Mouse (Mus musculus) thymus, postnatal 10 days (tissue): ENCODE measurements at regions not wholly inside any gene's neighbourhood (a gene's known extent, or its start where the extent isn't known, plus 50 kb on each side); places are given as distances from the start of the nearest gene placed in this dataset.

ENCODE experiments used
- DNase-seq, 2 experiments: peaks; one replicate each; pipeline ENCODE4 v3.0.0; 2021; ENCODE audit warnings: low spot score in 2 of 2

DNA sequence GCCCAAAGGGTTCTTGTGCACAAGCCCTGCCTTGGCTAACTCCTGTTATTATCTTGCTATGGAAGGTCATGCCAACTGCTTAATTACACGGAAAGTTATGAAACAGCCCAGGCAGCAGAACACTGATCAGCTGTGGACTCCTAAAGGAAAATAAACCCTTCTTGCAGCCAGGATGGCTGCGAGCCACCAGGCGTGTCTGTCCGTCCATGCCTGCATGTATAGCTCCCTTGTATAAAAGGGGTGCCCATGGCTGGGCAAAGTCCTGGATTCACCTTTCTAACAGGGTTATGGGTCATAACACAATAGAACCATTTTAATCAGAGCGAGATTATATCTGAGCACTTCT lies 169.9 kb upstream of the Map3k1 start:
- DNase-seq = no peak

DNA sequence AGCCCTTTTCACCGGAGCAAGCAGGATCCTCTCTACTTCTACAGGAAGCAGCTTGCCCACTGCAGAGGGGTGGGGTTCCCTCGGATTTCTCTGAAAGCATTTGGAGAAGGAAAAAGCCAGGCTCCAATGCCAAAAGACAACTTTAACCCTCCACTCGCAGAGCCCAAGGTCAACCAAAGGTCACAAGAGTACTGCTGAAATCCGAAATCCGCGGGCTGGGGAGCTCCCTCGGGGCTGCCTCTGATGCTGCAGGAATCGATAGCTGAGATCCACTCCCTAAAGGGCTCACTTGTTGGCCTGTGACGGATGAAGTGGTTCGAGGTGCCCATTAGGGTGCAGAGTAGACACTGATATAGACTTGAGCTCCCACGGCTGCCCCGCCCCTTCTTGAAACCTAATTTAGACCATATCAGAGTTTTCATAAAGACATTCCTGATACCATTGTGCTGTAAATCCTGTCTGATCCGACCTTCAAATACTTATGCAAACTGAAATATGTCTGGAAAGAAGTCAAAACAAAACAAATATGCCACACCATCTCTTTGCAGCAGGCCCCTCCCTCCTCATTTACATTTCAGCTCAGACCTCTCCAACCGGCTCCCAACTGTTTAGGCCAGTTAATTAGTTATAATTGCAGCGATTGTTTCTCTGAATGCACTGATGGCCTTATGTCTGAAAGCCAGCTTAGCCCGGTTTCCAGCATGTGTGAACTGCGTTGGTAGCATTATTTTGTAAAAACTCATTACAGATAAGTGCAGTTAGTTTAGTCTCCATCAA lies 170.8 kb upstream of the Map3k1 start:
- DNase-seq = no peak

DNA sequence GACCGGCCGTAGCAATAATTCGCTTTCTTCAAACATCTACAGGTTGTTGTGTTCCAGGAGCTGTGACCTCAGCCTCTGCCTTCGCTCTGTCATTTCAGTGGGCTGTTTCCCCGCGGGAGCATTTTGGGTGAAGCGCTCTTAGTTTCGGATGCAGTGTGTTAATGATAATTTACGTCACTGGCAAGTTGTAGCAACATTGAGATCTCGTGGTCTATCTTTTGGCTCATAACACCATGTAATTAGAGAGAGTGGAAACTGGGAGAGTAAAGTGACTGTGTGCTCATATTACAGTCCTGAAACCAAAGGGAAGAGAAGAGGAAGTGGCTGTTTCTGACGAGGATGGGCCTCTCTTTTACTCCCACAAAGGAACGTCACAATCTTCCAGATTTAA lies 171.4 kb upstream of the Map3k1 start:
- DNase-seq = no peak

DNA sequence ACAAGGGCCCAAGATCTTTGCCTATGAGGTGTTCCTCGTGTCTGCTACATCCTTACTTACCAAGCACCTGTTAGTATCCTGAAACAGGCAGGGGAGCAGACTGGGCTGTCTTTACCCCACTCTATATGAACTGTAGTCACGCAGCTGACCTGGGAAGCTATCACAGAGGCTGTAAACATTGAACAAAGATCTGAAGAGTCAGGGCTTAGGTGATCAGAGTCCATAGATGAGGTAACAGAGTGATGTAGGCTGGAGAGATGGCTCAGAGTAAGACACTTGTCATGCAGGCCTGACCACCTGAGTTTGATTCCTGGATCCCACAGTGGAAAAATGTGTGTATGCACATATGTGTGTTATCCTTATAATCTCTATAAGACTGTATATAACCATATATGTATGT lies 172.3 kb upstream of the Map3k1 start:
- no peak for DNase-seq

DNA sequence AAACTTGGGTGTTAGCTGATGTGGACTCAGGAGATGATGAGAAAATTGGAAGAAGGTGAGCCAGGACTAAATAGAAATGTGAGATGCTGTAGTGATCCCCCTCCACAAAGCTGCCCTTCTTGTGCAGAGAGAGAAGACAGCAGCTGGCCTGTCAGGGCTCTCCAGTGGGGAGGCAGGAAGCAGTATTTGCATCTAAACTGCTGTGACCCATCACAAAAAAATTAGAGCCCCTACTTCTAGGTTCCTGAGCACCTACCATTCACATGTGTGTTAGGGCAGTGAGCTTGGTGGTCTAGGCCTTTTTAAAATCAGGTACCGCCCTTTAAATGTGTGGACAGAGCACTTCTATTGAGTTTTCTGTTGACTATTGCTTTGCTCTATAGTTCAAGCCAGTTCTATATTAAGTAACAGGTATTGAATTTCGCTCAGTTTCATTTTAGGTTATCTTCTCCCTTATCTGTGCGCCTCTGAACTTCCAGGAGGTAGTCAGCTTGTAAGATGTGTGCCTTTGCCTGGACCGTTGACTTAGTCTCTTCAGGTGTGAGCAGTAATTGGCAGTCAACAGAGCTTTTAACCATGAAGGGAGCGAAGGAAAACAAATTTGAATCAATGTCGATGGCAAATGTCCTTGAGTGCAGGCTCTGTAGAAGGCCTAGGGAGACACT lies 174.1 kb upstream of the Map3k1 start:
- DNase-seq = no peak

DNA sequence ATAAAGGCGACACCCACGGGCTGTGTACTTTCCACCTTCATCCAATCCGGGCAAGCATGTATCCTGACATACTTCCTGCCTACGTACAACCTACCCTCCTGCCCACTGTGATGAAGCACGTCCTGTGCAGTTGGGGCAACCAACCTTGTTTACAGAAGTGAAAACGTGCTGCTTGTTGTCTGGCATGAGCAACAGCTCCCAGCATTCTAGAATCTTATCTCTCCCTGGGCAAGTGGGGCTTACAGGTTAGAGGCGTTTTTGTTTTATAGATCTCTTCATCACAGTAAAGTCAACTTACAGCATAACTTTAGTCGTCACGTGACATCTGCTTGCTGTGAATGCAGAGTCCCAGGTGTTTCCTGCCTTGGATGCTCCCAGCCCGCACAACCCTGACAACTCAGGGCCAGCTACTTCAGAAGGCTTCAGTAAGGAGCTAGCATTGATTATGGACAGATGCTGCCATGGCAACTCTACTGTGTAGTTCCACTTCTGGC lies 175.3 kb upstream of the Map3k1 start:
- DNase-seq = peak; percentile 58 to 69

DNA sequence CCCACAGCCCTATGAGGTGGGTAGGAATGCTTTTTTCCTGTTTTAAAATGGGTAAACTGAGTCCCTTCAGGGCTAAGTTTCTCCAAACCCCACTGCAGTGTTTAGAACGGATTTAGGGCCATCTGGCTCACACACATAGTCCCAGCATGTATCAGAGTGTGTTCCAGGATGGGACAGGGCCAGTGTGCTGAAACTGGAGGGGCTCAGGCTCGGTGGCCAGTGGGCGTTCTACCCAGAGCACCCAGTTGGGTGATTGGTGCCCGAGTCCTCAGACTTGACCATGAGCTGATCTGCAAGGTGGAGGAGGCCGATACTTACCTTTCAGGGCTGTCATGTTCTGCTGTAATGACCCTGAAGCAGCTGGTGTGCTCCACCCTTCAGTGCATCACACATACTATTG lies 176.6 kb upstream of the Map3k1 start:
- no peak for DNase-seq

DNA sequence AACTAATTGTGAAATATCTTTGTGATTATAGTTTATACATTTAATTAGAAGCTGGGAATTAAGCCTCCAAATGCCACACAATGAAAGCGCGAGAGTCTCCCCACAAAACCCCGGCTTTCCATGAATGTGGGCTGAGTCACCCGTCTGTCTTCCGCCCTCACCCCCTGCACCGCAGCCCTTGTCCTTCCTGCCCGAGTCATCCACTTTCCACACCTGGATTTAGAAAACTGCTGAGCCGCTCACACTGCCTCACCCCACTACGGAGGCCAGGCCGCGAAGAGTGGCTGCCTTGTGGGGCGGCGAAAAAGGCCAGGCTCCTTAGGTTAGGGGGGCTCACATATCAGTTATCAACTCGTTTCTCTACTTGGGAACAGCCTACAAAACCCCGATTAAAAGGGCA lies 177.9 kb upstream of the Map3k1 start:
- DNase-seq = peak in 1 of 2 experiments; percentile 49

DNA sequence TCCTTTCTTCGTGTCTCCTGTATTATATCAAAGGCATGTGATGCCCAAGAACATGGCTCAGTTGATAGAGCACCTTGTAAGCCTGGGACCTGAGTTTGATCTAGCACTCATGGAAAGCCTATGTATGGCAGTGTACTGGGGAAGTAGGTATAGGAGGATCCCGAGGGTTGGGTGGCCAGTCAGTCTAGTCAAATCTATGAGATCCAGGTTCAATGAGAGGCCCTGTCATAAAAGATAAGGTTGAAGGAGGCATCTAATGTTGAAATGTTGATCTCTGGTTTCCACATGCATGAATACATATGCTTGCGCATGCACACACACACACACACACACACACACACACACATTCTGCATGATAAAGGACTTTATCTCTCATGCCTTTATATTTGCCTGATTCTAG lies 178.6 kb upstream of the Map3k1 start:
- DNase-seq = no peak

DNA sequence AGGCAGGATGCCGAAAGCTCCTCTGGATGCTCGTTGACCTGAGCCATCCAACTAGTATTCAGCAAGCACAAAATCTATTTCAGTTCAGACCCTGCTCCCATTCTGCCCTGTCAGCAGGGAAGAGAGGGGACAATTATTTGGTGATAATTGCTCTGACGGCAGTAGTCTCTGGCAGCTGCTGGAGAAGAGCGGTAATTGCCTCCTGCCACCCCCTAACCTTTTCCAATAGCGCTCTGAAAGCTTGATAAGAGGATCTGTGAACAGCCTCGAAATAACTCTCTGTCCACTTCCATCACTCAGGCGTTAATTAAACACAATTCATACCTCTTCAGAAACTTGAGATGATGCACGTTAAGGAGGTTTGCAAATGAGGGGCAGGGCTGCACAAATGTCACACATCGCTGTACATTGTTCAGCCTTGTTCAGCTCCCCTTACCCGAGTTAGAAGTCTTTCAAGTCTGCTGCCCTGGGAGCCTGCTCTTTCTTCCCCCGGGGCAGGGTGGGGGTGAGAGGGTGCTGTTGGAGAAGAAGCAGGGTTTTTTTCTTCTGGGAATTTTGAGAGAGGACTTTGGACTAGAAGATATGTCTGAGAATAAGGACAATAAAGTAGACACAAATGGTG lies 182.2 kb upstream of the Map3k1 start:
- DNase-seq = no peak

DNA sequence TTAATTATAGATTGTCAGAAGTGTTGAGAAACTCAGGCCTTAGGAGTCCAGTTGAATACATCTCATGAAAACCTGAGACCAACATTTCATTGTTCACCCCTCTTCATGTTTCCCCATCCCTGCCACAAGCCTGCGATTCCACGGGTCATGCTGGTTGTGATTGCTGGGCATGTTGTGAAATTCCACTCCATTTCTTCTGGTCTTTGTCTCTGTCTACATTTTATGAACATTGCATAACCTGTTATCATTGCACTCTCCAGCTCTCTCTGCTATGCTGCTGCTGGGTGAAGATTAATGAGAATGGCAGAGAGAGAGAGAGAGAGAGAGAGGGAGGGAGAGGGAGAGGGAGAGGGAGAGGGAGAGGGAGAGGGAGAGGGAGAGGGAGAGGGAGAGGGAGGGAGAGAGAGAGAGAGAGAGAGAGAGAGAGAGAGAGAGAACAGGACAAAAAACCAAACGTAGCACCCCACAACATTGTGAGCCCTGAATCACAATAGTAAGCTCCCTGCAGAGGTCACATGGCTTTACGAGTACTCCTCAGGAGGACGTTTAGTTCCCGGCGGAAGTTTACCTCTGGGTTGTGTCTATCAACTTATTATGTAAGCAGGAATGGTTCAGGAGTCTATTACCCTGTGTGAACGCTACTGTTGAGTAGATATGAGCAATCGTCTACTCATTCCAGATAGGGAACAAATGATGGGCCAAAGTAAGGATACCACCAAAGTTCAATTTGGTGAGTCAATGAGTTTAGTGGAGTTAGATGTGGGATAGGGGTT lies 183.5 kb upstream of the Map3k1 start:
- DNase-seq = no peak

DNA sequence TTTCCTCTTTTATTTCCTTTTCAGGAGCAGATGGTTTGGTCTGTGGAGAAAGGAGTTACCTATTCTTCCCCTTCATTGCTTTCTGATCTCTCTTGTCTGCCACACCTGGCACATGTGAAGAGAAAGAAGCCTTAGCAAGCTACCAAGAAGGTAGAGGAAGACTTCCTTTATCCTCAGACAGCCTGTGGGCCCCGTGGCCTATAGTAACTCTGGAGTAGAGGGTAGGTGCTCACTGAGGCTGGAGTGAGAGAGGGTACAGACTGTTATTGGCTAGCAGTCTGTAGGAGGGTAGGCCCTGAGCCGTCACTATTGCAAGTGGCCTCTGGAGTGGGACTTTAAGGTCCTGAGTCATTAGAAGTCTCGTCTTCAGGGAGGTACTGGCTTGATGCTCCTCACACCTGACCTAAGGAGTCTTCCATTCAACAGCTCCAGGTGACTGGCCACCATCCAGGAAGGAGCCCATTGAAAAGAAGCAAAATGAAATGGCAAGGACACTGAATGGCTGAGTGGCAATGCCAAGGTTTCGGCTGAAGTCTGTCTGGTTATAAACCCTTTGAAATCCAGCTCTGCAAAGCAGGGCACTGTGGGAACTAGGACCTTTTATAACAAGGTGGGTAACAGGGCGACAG lies 186.2 kb upstream of the Map3k1 start:
- no peak for DNase-seq

DNA sequence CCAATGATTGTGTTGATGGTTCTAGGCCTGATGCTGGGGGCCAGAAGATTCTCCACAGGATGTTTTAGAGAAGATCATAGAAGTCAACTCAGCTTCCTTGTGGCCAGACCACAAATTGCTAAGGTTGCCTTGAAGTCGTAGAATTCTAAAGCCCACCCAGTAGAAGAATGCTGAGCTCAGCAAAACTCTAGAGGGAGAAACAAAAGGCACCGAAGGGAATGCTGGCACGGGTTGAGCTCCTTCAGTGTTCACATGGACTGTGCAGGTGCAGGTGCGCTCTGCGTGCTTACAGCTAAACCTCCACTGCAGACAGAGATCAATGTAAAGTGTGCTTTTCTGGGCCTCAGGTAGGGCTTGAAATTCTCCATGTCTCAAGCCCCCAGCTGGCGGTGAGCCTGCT lies 186.9 kb upstream of the Map3k1 start:
- no peak for DNase-seq

DNA sequence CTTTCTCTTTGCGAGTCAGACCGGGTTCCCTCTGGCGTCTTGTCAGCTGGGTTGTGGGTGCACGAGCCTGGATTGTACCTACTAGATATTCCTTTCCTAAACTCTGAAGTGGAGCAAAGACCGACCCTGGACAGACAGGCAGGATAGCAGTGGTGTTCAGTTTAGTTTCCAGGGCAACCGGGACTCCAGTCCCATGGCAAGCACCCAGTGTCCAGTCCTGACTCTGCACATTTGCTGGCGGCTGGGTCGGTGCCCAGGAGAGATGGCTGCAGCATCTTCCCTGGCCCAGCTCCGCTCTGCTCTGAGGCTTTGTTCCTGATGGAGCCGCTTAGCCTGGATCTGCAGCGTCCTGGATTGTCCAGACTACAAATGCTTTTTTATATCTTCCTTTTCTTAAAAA lies 188.1 kb upstream of the Map3k1 start:
- DNase-seq = no peak

DNA sequence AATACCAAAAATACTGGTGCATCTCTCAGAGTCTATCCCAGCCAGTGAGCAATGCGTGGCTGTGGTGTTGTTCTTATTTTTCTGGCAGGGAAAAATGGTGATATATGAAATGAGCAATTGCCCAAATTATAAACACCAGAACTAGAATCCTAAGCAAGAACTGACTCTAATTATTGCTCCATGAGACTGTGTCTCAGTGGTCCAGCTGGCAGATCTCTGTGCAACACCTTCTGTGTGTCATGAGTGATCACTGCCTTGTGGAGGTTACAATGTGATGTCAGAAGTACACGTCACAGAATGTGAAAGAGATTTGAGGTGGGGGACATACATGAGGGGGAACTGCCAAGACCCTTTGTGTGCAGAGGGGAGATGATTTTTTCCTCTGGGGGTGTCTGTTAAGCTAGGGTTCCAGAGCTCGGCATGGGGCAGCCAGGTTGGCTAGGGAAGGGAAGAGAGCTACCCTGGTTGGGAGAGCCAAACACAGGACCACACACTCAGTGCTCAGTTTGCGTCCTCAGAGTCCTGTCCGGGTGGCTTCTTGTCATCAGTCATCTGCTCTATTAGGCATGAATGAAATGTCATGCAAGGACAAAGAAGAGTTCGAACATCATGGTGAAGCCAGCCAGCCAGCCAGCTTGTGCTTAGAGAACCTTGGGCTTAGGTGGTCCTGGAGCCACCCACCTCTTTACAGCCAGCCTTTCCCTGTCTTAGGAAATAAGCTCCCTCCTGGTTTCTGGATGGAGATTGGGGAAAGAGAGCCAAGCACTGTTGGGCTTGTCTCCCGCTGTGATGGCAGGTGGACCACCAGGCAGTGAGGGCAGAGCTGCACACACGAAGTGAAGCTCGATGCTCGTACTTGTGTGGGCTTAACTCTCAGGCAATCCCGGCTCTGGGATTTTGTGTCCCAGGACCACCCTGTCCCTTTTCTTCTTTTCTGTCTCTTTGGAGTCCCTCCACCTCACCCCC lies 189.5 kb upstream of the Map3k1 start:
- no peak for DNase-seq

DNA sequence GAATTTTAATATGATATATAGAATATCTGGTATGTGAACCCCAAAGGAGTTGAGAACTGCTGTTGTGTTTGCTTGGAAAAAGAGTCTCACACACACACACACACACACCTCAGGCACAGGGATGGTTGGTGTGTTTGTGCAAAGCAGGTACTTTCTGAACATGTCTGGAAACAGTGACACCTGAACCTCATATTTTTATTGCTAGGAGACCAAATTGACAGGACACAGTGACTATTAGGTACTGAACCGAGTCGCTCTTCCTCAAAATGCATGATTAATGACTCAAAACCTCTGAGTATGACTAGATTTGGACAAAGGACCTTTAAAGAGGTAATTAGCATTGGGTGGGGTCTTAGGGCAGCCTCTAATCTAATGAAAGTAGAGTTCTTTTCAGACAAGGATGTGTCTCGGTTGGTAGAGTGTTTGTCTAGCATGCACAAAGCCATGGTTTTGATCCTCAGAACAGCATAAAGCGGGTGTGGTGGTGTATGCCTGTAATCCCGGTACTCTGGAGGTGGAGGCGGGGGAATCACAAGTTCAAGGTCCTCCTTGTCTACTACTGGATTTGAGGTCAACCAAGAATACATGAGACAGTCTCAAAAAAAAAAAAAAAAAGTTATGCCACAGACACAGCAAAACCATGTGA lies 191.0 kb upstream of the Map3k1 start:
- no peak for DNase-seq

DNA sequence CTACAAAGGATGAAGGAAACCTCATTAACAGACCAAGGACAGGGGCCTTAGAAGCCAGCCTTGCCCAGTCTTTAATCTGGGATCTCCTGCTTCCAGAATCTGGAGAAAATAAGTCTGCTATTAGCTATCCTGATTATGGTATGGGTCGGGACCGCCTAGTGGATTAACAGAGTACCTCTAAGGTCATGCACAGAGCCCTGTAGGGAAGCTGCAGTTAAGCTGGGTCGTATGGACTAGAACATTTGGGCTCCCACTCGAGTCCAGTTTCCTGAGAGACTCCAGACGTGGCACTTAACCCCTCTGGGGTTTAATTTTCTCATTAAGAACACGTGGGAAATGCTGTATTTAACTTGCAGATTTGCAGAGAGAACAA lies 191.5 kb upstream of the Map3k1 start:
- no peak for DNase-seq

DNA sequence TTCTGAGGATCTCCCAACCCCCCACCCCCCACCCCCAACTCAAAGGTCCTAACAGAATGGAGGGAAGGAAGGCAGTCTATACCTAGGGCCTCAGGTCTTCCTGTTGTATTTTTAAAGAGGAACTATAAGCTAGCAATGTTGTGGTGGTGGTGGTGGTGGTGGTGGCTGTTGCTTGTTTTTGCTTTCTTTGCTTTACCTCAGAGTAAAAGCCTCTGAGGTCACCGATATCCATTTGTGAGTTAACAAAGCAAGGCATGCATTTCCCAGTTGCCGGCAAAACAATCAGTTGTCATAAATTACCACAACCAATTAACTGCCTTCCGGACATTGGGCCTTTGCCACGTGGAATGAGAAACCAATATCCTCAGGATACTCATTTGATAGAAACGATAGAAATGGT lies 191.9 kb upstream of the Map3k1 start:
- no peak for DNase-seq

DNA sequence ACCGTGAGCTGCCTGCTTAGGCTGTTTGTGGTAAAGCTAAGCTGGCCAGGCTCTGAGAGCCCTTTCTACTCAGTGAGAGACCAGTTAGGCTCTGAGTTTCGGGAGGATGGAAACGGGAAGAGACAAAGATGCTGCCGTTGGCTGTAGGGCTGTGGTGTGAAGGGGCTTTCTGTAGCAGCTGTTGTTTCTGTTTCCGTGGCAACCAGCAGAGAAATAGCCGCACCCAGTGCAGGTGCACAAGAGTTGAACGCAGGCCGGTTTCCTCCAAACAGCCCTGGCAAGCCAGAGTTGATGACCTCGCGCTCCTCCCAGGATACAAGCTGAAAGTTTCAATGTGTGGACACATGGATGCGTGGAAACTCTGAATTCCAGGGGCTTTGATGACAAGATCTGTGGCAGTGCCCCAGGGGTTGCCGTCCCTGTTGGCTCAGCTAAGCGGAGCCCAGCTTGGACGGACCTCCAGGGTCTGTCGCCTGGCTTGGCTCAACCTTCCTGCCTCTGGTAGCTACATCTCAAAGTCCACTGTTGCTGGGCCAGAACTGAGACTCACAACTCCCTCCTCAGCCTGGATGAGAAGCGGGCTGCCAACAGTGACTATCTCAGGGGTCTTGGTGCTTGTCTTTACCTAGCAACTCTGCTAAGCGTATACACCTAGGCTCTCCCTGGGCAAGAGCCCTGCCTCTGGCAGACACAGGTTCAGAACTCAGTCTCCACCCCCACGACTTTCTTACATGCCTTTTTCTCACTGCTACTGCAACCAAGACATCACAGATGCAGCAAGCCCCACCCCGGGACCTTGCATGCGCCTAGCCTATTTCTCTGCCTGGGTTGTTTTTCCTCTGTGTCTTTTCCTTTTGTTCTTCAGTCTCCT lies 192.6 kb upstream of the Map3k1 start:
- peak; percentile 84 to 89 for DNase-seq
